Mouse (Mus musculus) G1E (cell line): ENCODE data around the gene Mmp15. TPM values are rescaled to one million over a fixed set of nuclear protein-coding genes. Genes with fewer than 3 reads are reported as not detected.
"Not testable (repeated sequence)": the region's sequence is repeated elsewhere in the genome, so short reads cannot be mapped to it uniquely, and the experiment has no call there.

ENCODE experiments used
- ATAC-seq: 2 replicates; pipeline ENCODE4 v1.8.0; 2016; ENCODE audit warnings: mild to moderate bottlenecking; ENCODE audit not compliant: insufficient number of reproducible peaks, poor library complexity, low FRiP score, severe bottlenecking; ENCODE audit errors: extremely low read depth
- DNase-seq: peaks from one replicate; pipeline ENCODE4 v3.0.0; 2012; ENCODE audit warnings: low spot score
- H3K27me3 ChIP-seq: 2 replicates; pipeline ENCODE4 v1.6.1; 2012; ENCODE audit warnings: mild to moderate bottlenecking, low read length, inconsistent platforms; ENCODE audit not compliant: insufficient read depth
- H3K36me3 ChIP-seq: replicated peaks from 2 replicates; pipeline ENCODE3; 2012; ENCODE audit warnings: mild to moderate bottlenecking, inconsistent platforms
- H3K4me1 ChIP-seq: 2 replicates; pipeline ENCODE4 v1.6.1; 2012; ENCODE audit warnings: low read depth, low read length, inconsistent platforms, mixed read lengths; ENCODE audit not compliant: insufficient read depth
- H3K4me3 ChIP-seq: 2 replicates; pipeline ENCODE4 v1.5.1; 2012; ENCODE audit warnings: low read depth, mild to moderate bottlenecking, inconsistent platforms, low read length, moderate library complexity, mixed read lengths
- H3K9me3 ChIP-seq: replicated peaks from 2 replicates; pipeline ENCODE4 v1.6.1; 2012; ENCODE audit warnings: inconsistent platforms
- CTCF ChIP-seq: IDR thresholded peaks from 2 replicates; pipeline ENCODE4 v1.5.1; 2012; ENCODE audit warnings: low read depth, low read length, inconsistent platforms, mixed read lengths
- GATA1 ChIP-seq: IDR thresholded peaks from 2 replicates; pipeline ENCODE4 v1.6.1; 2012; ENCODE audit warnings: borderline replicate concordance, low read length, inconsistent platforms, mixed read lengths
- GATA2 ChIP-seq: IDR thresholded peaks from 2 replicates; pipeline ENCODE4 v1.6.1; 2012; ENCODE audit warnings: low read depth, low read length, inconsistent platforms, borderline replicate concordance
- POLR2AphosphoS5 ChIP-seq: IDR thresholded peaks from 2 replicates; pipeline ENCODE4 v1.6.1; 2012; ENCODE audit warnings: low read depth, low read length, inconsistent platforms; ENCODE audit not compliant: insufficient replicate concordance
- TAL1 ChIP-seq: conservative IDR thresholded peaks from 2 replicates; pipeline ENCODE4 v1.6.1; 2012; ENCODE audit warnings: low read depth, low read length, inconsistent platforms, mixed read lengths
- polyA plus RNA-seq: library from polyadenylated mRNA; stranded (reverse); fragments of >175 nt; gene quantifications from 2 replicates; pipeline ENCODE4 v1.2.3, GENCODE M21; 2012
- total RNA-seq, 2 experiments: library from RNA; stranded (forward) in 1 of 2; stranded (reverse) in 1 of 2; fragments of 200-1000 nt in 1 of 2; fragments of >200 nt in 1 of 2; fragmentation: Nextera tagmentation in 1 of 2; gene quantifications; 2 replicates each; pipeline ENCODE4 v1.2.3; 2014 to 2017

Mmp15 gene
- total and polyA plus RNA-seq, 3 experiments = 0.01 to 0.05 TPM; not detected in 1

GRCm38 (mm10) chr8:95376309-95376999 is 24.4 kb downstream of the Mmp15 start:
- ATAC-seq = no peak
- Histone ChIP-seq H3K9me3 (no peaks in the 10 kb centered on the region), H3K4me3 (no peak overlapping the region), H3K36me3 (no peaks in the 10 kb centered on the region), H3K27me3 (peaks cover 24% of the 10 kb centered on the region), H3K4me1 (0 out of 2 replicates have a peak, but pooled peaks cover 3% of the 10 kb centered on the region)
- DNase-seq = no peak
- TF ChIP-seq POLR2AphosphoS5 (no peak), TAL1 (no peak), GATA1 (no peak), CTCF (no peak), GATA2 (no peak)

GRCm38 (mm10) chr8:95377101-95377500 is 25.0 kb downstream of the Mmp15 start:
- Histone ChIP-seq H3K27me3 (peaks cover 24% of the 10 kb centered on the region), H3K9me3 (no peaks in the 10 kb centered on the region), H3K4me3 (no peak overlapping the region), H3K36me3 (no peaks in the 10 kb centered on the region), H3K4me1 (0 out of 2 replicates have a peak, but pooled peaks cover 3% of the 10 kb centered on the region)
- DNase-seq (no peak), ATAC-seq (no peak)
- TF ChIP-seq GATA1 = no peak
- no peak for TF ChIP-seq TAL1
- TF ChIP-seq CTCF = no peak
- no peak for TF ChIP-seq POLR2AphosphoS5
- TF ChIP-seq GATA2 = no peak

- peaks cover 23% of the 10 kb centered on the region for H3K27me3 ChIP-seq
These were observed 25.8 kb downstream of the Mmp15 start for GRCm38 (mm10) chr8:95377863-95378291.

DNA sequence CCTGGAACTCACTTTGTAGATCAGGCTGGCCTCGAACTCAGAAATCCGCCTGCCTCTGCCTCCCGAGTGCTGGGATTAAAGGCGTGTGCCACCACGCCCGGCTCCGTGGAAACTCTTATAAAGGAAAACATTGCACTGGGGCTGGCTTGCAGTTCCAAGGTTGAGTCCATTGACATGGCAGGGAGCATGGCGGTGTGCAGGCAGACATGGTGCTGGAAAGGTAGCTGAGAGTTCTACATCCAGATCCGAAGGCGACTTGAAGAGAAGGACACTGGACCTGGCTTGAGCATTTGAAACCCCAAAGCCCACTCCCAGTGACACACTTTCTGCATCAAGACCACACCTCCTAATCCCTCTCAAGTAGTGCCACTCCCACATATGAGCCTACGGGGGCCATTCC is 26.9 kb downstream of the Mmp15 start:
- peaks cover 23% of the 10 kb centered on the region for H3K27me3 ChIP-seq
- H3K9me3 ChIP-seq, DNase-seq, H3K4me3 ChIP-seq, H3K4me1 ChIP-seq, H3K36me3 ChIP-seq, ATAC-seq: not testable (repeated sequence)

More at GRCm38 (mm10) chr8:95377863-95378291, 25.8 kb downstream of the Mmp15 start:
- Histone ChIP-seq H3K4me1 (0 out of 2 replicates have a peak, but pooled peaks cover 3% of the 10 kb centered on the region), H3K4me3 (no peak overlapping the region), H3K36me3 (no peaks in the 10 kb centered on the region), H3K9me3 (no peaks in the 10 kb centered on the region)
- TF ChIP-seq TAL1 (no peak), CTCF (no peak), GATA1 (no peak), GATA2 (no peak), POLR2AphosphoS5 (no peak)
- ATAC-seq = no peak
- no peak for DNase-seq

GRCm38 (mm10) chr8:95380953-95381352 is 28.9 kb downstream of the Mmp15 start:
- H3K4me3 ChIP-seq = no peak overlapping the region
- ATAC-seq (no peak), DNase-seq (no peak)
- H3K4me1 ChIP-seq = 0 out of 2 replicates have a peak, but pooled peaks cover 3% of the 10 kb centered on the region
- H3K9me3 ChIP-seq = no peaks in the 10 kb centered on the region
- H3K36me3 ChIP-seq = no peaks in the 10 kb centered on the region
- H3K27me3 ChIP-seq = peaks cover 12% of the 10 kb centered on the region
- no peak for TF ChIP-seq POLR2AphosphoS5
- no peak for TF ChIP-seq CTCF
- no peak for TF ChIP-seq TAL1
- no peak for TF ChIP-seq GATA1
- no peak for TF ChIP-seq GATA2

DNA sequence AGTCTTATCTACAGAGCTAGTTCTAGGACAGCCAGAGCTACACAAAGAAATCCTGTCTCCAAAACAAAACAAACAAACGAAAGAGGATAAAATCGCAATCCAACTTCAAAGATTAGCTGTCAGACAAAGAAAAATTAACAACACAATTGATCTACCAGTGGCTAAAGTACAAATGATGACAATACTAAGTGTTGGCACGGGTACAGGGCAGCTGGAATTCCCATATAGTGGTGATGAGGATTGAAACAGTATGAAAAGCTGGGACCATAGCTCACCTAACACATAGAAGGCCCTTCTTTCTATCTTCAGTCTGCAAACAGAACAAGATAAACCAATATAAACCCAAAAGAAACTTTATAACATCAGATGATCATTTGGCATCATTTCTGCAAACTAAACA is 29.5 kb downstream of the Mmp15 start:
- Histone ChIP-seq H3K4me1 (0 out of 2 replicates have a peak, but pooled peaks cover 3% of the 10 kb centered on the region), H3K9me3 (no peaks in the 10 kb centered on the region), H3K27me3 (peaks cover 9% of the 10 kb centered on the region), H3K36me3 (no peaks in the 10 kb centered on the region), H3K4me3 (no peak overlapping the region)
- ATAC-seq (no peak), DNase-seq (no peak)
- no peak for TF ChIP-seq POLR2AphosphoS5
- TF ChIP-seq CTCF = no peak
- TF ChIP-seq GATA1 = no peak
- no peak for TF ChIP-seq GATA2
- TF ChIP-seq TAL1 = no peak

GRCm38 (mm10) chr8:95384501-95384900 is 32.4 kb downstream of the Mmp15 start:
- no peaks in the 10 kb centered on the region for H3K36me3 ChIP-seq
- ATAC-seq (no peak), DNase-seq (no peak)
- H3K4me3 ChIP-seq = no peak overlapping the region
- no peaks in the 10 kb centered on the region for H3K4me1 ChIP-seq
- peaks cover 11% of the 10 kb centered on the region for H3K27me3 ChIP-seq
- H3K9me3 ChIP-seq = no peaks in the 10 kb centered on the region
- no peak for TF ChIP-seq GATA1
- no peak for TF ChIP-seq POLR2AphosphoS5
- TF ChIP-seq TAL1 = no peak
